Mouse (Mus musculus): Measurements from ENCODE around the gene Drap1.

Drap1 gene

DNA sequence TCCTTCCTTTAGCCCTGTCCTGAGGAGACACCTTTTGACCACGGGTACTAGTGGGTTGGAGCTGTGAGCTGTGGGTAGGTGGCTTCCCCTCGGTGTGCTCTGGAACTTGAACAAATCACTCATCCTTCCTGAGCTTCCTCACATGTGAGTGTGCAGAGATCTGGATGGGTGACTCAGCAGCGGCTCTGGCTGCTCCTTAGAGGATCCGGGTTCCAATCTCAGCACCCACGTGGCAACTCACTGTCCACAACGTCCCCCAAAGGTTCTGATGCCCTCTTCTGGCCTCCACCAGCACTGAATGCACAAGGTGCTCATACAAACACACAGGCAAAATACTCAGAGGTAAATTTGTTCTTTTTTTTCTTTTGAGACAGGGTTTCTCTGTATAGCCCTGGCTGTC lies 27.0 kb upstream of the Drap1 start:
- in situ Hi-C loops (cut with MboI, MseI): loop anchor here (5.0 to 10.0 kb wide), 3 partner anchors 36 to 363 kb away; partner anchors contain the start of gene Mus81 (in 1 of the 2)

DNA sequence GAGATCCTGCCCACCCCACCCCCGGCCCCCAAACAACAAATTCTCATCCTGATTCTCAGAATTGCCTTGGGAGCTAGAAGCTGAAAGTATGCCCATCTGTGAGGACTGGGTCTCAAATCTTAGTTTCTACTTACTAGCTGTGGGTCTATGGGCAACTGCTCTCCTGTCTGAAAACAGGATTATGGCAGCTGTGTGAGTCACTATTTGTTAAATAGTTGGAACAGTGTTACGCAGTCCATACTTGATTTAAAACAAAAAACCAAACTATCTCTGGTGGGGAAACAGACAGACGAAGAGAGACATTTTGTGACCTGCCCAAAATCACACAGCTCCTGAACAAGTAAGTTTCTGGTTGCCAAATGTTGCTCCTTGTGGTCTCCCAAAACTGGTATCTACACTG lies 24.9 kb upstream of the Drap1 start:
- in situ Hi-C loops (cut with MboI, MseI): loop anchor here (5.0 to 25.0 kb wide), 5 partner anchors 38 to 1737 kb away; partner anchors contain the start of genes 1810055G02Rik (in 1 of the 2) and Mus81 (in 1 of the 2)

DNA sequence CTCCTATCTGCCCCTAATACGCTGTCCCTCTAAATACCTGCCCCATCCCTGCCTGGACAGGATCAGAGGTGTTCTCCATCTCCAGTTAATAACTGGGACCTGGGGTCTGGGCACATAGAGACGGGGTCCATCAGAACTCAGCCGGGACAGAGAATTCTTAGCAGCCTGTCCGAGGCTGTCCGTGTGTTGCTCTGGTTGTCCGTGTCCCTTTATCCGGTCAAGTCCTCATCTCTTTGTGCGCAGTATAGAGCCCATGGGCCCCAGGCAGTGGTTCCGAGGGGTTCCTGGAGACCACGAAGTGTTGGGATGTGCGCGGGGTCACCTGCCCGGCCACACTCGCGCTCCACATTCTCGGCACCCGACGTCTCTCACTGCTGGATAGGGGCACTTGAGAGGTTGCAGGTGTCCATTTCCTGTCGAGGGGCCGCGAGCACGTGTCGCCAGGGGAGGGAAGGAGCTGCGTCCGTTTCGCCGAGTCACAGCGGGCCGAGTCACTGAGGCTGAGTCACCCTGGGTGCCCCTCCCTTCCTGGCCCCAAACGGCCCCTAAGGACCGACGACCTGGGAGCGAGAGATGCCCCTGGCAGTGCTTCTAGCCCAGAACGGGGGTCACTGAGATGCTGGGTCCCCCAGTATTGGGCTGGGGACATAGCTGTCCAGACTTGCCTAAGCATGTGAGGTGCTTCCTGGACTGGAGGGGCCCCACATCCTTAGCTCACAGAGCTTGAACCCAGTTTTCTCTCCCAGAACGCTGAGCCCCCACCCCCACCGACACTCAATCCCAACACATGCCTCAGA lies 23.8 kb upstream of the Drap1 start:
- in situ Hi-C loops (cut with MboI, MseI): loop anchor here in 1 of 2 experiments (5.0 to 25.0 kb wide), 2 partner anchors 41 to 1736 kb away; partner anchors contain the start of gene 1810055G02Rik

DNA sequence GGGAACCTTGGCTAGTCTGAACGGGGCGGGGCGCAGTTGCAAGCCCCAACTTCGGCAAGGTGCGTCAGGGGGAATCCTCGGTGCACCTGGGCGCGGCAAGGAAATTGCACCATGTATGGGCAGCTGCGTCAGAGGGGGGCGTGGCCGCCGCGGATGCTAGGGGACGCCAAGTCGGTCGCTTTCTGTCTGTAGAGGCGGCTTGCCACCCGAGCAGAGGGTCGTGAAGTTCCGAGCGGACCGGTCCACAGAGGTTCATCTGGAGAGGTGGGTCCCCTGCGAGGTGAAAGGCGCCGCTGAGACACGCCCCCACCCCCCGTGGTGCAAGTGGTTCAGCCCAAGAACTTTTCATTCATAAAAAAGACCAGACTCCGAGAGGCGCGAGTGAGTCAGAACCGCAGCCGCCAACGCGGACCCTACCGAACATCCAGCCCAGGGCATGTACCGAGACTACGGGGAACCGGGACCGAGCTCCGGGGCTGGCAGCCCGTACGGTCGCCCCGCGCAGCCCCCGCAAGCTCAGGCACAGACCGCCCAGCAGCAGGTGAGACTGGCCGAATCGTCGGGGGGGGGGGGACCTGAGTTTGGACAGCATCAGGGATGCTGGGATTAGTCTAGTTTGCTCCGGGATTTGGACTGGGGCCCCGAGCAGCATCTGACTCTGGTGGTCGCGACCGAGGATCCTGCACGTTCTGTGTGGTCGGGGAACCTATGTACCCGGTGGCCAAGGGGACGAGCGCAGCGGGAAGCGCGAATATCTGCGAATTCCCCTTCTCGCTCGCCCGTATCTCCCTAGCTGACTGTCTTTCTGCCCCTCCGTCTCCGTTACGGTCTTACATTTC lies 23.0 kb upstream of the Drap1 start, which contains the start of gene Fosl1:
TSS of gene Fosl1 (plus strand) at position 33 of the 839 bp plus-strand sequence.
- in situ Hi-C loops (cut with MboI, MseI): loop anchor here in 1 of 2 experiments (5.0 to 25.0 kb wide), 2 partner anchors 40 to 1735 kb away; partner anchors contain the start of gene 1810055G02Rik

DNA sequence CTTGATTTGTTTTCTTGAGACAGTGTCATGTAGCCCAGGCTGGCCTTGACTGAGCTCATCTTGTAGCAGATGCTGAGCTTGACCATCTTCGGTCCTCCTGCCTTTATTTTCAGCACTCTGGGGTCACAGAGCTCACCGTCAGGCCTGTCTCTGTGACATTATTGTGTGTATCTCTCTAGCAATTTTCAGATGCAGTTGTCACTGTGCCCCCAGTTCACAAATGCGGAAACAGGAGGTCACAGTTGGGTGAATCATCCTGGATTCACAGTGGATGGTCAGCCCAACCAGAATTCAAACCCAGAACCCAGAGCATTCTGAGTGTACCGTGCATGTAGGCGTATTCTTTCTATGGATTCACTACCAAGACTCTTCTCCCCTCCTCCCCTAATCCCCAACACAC lies 21.0 kb upstream of the Drap1 start:
- in situ Hi-C loops (cut with MboI, MseI): loop anchor here in 1 of 2 experiments (5.0 to 25.0 kb wide), 2 partner anchors 38 to 1733 kb away; partner anchors contain the start of gene 1810055G02Rik

DNA sequence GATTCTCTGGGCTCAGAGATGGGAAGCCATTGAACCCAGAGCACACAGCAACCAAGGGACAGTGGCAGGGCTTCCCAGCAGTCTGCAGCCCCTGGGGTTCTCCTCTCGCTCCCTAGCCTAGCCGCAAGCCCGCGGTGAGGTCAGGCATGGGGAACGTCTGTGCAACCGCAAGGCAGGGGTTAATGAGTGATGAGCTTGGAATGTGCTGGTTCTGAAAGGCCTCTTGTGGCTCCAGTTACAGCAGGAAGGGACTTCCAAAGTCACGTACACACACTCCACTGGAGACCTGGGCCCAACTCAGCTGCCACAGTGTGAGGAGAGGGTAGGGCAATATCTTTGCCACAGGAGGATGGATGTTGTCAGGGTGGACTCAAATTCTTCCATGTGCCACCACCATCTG lies 20.2 kb upstream of the Drap1 start:
- in situ Hi-C loops (cut with MboI, MseI): loop anchor here in 1 of 2 experiments (5.0 to 25.0 kb wide), 2 partner anchors 38 to 1733 kb away; partner anchors contain the start of gene 1810055G02Rik

DNA sequence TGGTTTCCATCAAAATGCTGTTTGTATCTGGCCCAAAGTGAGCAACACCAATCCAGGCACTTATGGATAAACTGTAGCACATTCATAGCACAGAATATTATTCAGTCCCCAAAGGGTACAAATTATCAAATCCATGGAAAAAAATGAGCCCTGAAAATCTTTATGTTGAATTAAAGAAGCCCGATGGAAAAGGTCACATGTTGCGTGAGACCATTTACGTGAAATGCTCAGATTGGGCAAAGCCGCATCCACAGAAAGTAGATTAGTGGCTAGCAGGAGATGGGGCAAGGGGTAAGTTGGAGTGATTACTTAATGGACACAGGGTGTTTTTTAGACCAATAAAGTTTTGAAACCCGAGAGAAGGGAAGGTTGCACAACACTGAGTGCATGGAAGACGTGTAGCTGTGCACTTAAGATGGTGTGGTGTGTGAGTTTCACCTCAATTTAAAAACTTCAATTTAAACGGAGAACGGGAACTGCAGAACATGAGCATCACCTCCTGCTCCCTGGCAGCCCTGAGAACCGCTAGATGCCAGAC lies 19.7 kb upstream of the Drap1 start:
- in situ Hi-C loops (cut with MboI, MseI): loop anchor here in 1 of 2 experiments (25.0 kb wide), 1 partner anchor 1732 kb away; the partner anchor contains the start of gene 1810055G02Rik

DNA sequence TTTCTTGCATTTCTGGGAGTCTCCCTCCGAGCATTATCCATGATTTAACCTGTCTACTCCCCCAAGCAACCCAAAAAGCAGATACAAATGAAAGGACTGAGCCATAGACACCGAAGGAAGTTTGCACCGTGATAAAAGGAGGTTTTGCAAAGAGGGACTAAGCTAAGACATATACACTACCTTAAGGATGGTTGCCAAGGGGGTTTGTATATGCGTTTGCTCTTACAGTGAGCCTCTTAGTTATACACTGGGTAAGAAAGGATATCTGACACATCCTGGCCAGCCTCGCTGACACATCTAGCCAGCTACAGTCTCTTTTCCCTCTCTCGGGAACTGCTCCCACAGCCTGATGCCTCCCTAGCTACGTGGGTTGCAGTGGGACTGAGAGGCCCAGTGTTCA lies 9.2 kb upstream of the Drap1 start:
- in situ Hi-C loops (cut with MboI, MseI): loop anchor here in 1 of 2 experiments (25.0 kb wide), 1 partner anchor 1722 kb away; the partner anchor contains the start of gene 1810055G02Rik

DNA sequence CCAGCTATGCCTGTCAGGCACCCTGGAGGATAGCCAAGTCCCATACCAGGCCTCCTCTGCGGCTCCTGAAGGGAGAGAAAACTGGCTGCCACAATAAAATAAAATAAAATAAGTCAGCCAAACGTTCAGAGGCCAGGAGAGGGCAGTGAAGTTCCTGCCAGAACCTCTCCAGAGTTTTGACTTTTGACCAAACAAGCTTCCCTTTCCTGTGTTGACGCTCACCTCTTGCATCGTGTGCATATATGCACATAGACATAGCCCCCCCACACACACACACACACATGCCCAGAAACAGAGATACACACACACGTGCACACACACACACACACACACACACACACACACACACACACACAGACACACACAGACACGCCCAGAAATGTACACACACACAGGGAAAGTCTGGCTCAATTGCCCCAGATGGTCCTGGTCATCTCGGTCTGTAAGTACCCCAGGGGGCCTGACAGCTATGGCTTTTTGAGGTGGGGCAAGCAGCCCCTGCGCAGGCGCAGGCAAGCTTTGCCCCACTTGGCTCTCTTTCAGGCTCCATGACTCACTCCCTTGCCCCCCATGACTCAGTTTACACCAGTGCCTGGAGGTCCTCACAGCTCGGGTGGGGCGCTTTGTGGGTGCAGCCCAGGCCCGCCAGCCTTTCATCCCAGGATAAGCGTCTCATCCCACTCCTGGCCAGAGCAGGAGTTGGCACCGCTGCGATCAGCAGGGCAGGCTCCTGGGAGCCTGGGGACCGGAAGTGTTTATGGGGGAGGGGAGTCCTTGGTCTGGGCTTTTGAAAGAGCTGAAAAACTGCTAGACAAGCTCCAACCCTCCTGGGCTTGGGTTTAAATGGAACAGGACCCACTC lies 8.4 kb upstream of the Drap1 start:
- in situ Hi-C loops (cut with MboI, MseI): loop anchor here in 1 of 2 experiments (25.0 kb wide), 1 partner anchor 1721 kb away; the partner anchor contains the start of gene 1810055G02Rik

DNA sequence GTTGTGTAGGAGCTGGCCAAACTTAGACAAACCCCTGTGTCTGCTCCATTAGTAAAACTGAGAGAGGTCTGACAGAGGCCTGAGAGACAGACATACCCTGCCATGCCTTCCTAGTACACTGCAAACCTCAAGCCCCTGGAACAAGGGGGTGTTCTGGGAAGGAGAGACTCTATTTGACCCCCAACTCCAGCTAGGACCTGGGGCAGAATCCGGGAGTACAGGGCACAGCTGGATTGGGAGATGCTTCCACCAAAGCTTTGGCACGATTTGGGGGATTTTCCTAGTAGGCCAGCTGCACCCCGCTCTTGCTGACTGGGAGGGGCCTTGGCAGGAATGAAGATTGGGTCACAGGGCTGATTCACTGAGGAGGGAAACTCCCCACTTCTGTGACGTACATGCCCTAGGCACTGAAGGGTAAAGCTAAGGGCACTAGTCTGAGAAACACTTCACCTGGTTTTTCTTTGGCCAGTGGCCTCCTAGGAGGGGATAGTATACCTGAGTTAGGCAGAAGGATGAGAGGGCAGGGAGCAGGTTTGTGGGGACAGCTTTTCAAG lies 7.2 kb upstream of the Drap1 start:
- in situ Hi-C loops (cut with MboI, MseI): loop anchor here in 1 of 2 experiments (25.0 kb wide), 1 partner anchor 1720 kb away; the partner anchor contains the start of gene 1810055G02Rik

DNA sequence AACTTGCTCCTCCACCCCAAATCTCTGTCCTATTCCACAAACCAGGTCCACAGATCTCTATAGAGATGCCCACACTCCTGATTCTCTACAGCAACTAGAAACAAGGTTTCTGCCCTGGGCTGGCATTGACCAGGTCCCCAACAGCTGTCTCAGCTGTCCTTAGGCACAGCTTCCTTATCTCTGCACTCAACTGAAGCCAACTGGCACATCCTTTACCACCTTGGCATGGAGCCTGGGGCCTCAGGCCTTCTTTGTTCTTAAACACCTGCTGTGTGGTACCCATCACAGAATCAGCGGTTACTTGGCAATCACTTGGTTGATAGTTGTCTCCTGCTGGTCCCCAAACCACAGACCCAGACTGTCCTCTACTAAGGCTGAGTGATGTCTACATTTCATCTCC lies 5.6 kb upstream of the Drap1 start:
- in situ Hi-C loops (cut with MboI, MseI): loop anchor here in 1 of 2 experiments (25.0 kb wide), 1 partner anchor 1718 kb away; the partner anchor contains the start of gene 1810055G02Rik

DNA sequence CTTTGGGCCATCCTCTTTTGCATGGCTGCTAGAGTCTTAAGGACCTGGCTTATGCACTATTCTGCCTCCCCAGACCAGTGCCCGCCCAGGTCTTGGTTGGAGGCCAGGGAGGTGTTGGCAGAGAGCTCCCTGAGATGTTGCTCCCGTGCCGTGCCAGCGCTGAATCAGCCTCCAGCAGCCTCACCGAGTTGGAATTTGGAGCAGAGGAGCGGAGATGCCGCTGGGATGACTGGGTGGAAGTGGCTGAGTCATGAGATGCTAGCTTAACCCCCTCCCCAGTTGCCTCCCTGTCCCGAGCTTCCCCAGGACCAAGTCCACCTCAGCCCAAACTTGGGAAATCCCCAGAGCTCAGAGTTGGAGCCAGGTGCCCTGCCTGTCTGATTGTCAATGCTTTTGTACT lies 5.0 kb upstream of the Drap1 start:
- in situ Hi-C loops (cut with MboI, MseI): loop anchor here in 1 of 2 experiments (25.0 kb wide), 1 partner anchor 1718 kb away; the partner anchor contains the start of gene 1810055G02Rik

DNA sequence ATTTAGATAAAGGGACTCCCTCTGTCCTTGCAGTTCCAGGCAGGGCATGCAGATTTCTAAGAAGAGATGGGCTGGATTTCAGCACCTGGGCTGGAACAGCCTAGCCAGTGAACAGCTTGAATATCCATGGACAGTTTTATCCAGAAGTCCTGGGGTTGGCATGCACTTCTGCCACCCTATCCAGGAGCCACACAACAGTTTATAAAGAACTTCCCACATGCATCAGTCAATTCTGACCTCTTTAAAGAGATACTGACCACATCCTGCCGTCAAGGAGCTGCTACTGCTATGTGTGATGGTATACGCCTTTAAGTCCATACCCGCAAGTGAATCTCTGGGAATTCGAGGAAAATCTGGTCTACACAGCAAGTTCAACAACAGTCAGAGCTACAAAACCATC lies 4.4 kb upstream of the Drap1 start:
- in situ Hi-C loops (cut with MboI, MseI): loop anchor here in 1 of 2 experiments (25.0 kb wide), 1 partner anchor 1717 kb away; the partner anchor contains the start of gene 1810055G02Rik

DNA sequence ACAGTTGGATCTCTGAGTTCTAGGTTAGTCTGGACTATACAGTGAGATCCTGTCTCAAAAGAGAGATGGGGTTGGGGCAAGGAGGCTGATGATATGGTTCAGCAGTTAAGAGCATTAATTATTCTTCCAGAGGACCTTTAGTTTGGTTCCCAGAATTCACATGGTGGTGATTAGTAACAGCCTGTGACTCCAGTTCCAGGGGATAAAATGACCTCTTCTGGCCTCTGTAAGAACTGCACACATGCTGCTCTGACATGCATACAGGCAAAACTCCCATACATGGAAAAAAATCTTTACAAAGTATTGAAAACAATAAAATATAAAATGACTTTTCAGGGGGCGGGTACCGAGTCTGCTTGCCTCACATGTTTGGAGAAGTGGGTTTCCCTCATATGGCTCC lies 3.3 kb upstream of the Drap1 start:
- in situ Hi-C loops (cut with MboI, MseI): loop anchor here in 1 of 2 experiments (25.0 kb wide), 1 partner anchor 1716 kb away; the partner anchor contains the start of gene 1810055G02Rik

DNA sequence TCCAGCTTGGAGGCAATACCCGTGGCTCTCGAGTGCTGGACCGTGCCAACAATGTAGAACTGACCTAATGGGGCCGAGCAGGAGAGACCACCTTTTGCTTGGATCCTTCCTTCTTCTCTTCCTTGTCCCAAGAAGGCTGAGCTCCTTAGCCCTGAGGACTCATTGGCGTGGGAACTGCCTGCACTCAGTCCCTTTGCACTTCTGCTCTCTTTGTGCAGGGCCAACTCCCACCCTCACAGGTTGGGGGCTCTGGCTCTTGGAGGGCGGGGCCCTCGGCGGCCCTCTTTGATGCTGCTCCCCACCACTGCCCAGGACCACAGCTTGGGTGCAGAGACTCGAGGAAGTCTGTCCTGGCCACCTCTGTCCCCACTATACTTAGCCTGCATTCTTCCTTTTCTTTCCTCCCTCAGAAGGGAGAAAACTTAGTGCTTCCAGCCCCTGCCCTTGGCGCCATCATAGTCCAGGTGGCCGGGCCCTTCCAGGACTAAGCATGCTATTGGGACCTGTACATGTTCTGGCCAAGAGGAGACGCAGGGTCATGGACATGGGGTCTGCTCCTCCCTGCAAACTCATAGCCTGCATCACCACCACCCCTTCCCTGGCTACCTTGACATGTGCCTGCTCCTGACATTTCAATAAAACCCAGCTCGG lies 2.0 kb upstream of the Drap1 start:
- in situ Hi-C loops (cut with MboI, MseI): loop anchor here in 1 of 2 experiments (25.0 kb wide), 1 partner anchor 1714 kb away; the partner anchor contains the start of gene 1810055G02Rik

DNA sequence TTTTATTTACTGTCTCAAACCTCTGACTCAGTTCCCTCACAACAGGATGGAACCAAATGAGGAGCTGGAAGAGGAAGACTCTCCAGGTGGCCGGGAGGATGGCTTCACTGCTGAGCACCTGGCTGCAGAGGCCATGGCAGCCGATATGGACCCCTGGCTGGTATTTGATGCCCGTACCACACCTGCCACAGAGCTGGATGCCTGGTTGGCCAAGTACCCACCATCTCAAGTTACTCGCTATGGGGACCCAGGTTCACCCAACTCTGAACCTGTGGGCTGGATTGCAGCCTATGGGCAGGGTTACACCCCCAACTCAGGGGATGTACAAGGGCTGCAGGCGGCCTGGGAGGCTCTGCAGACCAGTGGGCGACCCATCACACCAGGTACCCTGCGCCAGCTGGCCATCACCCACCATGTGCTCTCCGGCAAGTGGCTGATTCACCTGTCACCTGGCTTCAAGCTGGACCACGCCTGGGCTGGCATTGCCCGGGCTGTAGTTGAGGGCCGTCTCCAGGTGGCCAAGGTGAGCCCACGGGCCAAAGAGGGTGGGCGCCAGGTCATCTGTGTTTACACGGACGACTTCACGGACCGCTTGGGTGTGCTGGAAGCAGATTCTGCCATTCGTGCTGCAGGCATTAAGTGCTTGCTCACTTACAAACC lies 1.3 kb upstream of the Drap1 start:
- in situ Hi-C loops (cut with MboI, MseI): loop anchor here in 1 of 2 experiments (25.0 kb wide), 1 partner anchor 1714 kb away; the partner anchor contains the start of gene 1810055G02Rik

DNA sequence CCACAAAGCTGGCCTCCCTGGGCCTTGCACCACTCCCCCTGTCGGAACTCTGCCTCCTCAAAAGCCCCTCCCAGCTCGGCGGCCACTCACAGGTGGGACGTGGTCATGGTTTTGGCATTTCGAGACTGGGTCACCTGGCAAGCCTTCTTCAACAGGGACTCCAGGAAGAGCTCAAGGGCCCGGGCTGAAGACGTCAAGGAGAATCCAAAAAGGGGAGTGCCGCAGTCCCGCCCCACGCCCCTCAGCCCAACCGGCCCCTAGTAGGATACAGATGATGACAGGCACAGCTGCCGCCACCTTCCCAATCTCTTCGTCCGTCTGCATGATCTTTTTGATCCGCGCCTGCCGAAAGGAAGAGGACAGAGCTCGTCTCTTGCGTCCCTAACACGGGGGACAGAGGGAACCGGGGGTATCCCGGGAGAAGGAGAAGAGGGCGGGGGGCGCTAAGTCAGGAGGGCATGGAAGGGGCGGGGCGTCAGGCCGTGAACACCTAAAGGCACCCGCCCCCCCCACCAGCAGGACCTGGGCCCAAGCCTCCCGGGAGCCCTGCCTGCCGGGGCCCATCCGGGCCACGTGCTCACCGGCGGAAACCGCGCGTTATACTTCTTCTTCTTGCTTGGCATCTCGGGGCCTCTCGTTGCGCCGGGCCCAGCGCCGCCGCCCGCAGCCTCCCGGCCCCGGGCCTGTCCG lies 542 bp downstream of the Drap1 start:
- in situ Hi-C loops (cut with MboI, MseI): no loop called here

All from T-helper 17 cell (primary cell).